Mouse (Mus musculus) CH12.LX (cell line): Measurements from ENCODE around the gene Nxf7. TPM values are rescaled to one million over a fixed set of nuclear protein-coding genes. Genes with fewer than 3 reads are reported as not detected.

Source experiments
- DNase-seq: peaks from one replicate; pipeline ENCODE4 v3.0.0-alpha.2; 2013; ENCODE audit errors: extremely low read depth
- H3K27ac ChIP-seq: 2 replicates; pipeline ENCODE4 v1.5.1; 2012; ENCODE audit warnings: low read depth, mild to moderate bottlenecking, control low read depth, moderate library complexity; ENCODE audit not compliant: insufficient read depth
- H3K27me3 ChIP-seq: replicated peaks from 2 replicates; pipeline ENCODE3; 2012; ENCODE audit warnings: inconsistent platforms
- H3K36me3 ChIP-seq, 2 experiments: replicated peaks in 1 of 2; 2 replicates each; pipeline versions ENCODE3 to v1.6.1; 2012; ENCODE audit warnings: inconsistent platforms in 1 of 2, low read length in 1 of 2, mild to moderate bottlenecking in 1 of 2, mixed read lengths in 1 of 2, moderate library complexity in 1 of 2; ENCODE audit not compliant: control insufficient read depth in 1 of 2, insufficient read depth in 1 of 2
- H3K4me1 ChIP-seq, 2 experiments: 2 replicates each; pipeline ENCODE4 v1.6.1; 2012; ENCODE audit warnings: inconsistent platforms in 1 of 2, moderate library complexity in 1 of 2; ENCODE audit not compliant: insufficient read depth in 2 of 2, control insufficient read depth in 1 of 2
- H3K4me2 ChIP-seq: 2 replicates; pipeline ENCODE4 v1.6.1; 2012; ENCODE audit warnings: low read depth, mild to moderate bottlenecking, control low read depth; ENCODE audit not compliant: poor library complexity, insufficient read depth, severe bottlenecking
- H3K4me3 ChIP-seq, 3 experiments: fragments of 150-350 bp in 1 of 3; sonication (generic) in 1 of 3; replicated peaks in 1 of 3; 2 replicates each; pipeline versions ENCODE3 to v1.5.1; 2011 to 2012; ENCODE audit warnings: low read depth in 2 of 3, low read length in 2 of 3, mild to moderate bottlenecking in 2 of 3, moderate library complexity in 2 of 3, control low read depth in 1 of 3, improper control_type of control experiment in 1 of 3, inconsistent platforms in 1 of 3, mixed read lengths in 1 of 3; ENCODE audit not compliant: poor library complexity in 1 of 3
- H3K79me2 ChIP-seq: replicated peaks from 2 replicates; pipeline ENCODE4 v1.6.1; 2012; ENCODE audit warnings: mild to moderate bottlenecking, moderate library complexity; ENCODE audit not compliant: control insufficient read depth, poor library complexity, insufficient read depth, severe bottlenecking; ENCODE audit errors: extremely low read depth
- H3K9ac ChIP-seq: 2 replicates; pipeline ENCODE4 v1.6.1; 2012; ENCODE audit warnings: low read depth, mild to moderate bottlenecking, control low read depth, moderate library complexity; ENCODE audit not compliant: insufficient read depth
- H3K9me3 ChIP-seq: replicated peaks from 2 replicates; pipeline ENCODE3; 2012; ENCODE audit warnings: low read length, inconsistent platforms, mixed read lengths
- E2F4 ChIP-seq: IDR thresholded peaks from 2 replicates; pipeline ENCODE4 v1.6.1; 2011; ENCODE audit warnings: low read depth, low read length, improper control_type of control experiment; ENCODE audit not compliant: insufficient replicate concordance
- ELF1 ChIP-seq: IDR thresholded peaks from 2 replicates; pipeline ENCODE4 v1.6.1; 2014; ENCODE audit warnings: low read depth, mild to moderate bottlenecking, inconsistent platforms, low read length, improper control_type of control experiment
- EP300 ChIP-seq: IDR thresholded peaks from 2 replicates; pipeline ENCODE4 v1.6.1; 2011; ENCODE audit warnings: low read length, improper control_type of control experiment
- ETS1 ChIP-seq: conservative IDR thresholded peaks from 2 replicates; pipeline ENCODE4 v1.6.1; 2012; ENCODE audit warnings: low read depth, mild to moderate bottlenecking, inconsistent platforms, low read length, improper control_type of control experiment, moderate library complexity
- HCFC1 ChIP-seq: IDR thresholded peaks from 2 replicates; pipeline ENCODE4 v1.6.1; 2012; ENCODE audit warnings: low read depth, mild to moderate bottlenecking, inconsistent platforms, low read length, improper control_type of control experiment
- JUN ChIP-seq: IDR thresholded peaks from 2 replicates; pipeline ENCODE4 v1.6.1; 2011; ENCODE audit warnings: low read depth, mild to moderate bottlenecking, low read length, improper control_type of control experiment, moderate library complexity; ENCODE audit not compliant: insufficient read depth
- MAX ChIP-seq: IDR thresholded peaks from 2 replicates; pipeline ENCODE4 v1.6.1; 2011; ENCODE audit warnings: low read length, improper control_type of control experiment
- NELFE ChIP-seq: IDR thresholded peaks from 2 replicates; pipeline ENCODE4 v1.6.1; 2011; ENCODE audit warnings: low read depth, low read length, improper control_type of control experiment
- NRF1 ChIP-seq: IDR thresholded peaks from 2 replicates; pipeline ENCODE4 v1.6.1; 2014; ENCODE audit warnings: low read depth, mild to moderate bottlenecking, inconsistent platforms, low read length, improper control_type of control experiment, moderate library complexity
- POLR2A ChIP-seq: IDR thresholded peaks from 2 replicates; pipeline ENCODE4 v1.6.1; 2011; ENCODE audit warnings: low read depth, mild to moderate bottlenecking, improper control_type of control experiment, low read length
- TBP ChIP-seq: conservative IDR thresholded peaks from 2 replicates; pipeline ENCODE4 v1.6.1; 2011; ENCODE audit warnings: low read depth, low read length, improper control_type of control experiment
- TCF12 ChIP-seq: IDR thresholded peaks from 2 replicates; pipeline ENCODE4 v1.6.1; 2014; ENCODE audit warnings: low read depth, mild to moderate bottlenecking, inconsistent platforms, low read length, improper control_type of control experiment
- USF1 ChIP-seq: IDR thresholded peaks from 2 replicates; pipeline ENCODE4 v1.6.1; 2014; ENCODE audit warnings: low read depth, mild to moderate bottlenecking, inconsistent platforms, low read length, improper control_type of control experiment
- ZC3H11A ChIP-seq: IDR thresholded peaks from 2 replicates; pipeline ENCODE4 v1.6.1; 2012; ENCODE audit warnings: low read depth, mild to moderate bottlenecking, inconsistent platforms, low read length, improper control_type of control experiment
- ZNF384 ChIP-seq: IDR thresholded peaks from 2 replicates; pipeline ENCODE4 v1.6.1; 2012; ENCODE audit warnings: low read depth, low read length, improper control_type of control experiment, inconsistent platforms
- dilution Hi-C: fragments of 300-500 bp; cut with MboI; formaldehyde crosslinking; loops from 2 replicates; pipeline ENCODE4 v1.14.3; 2020; ENCODE audit warnings: low sequenced_read_pairs; ENCODE audit not compliant: extremely low pct_unique_long_range_greater_than_20kb, extremely low pct_ligation_motif_present
- in situ Hi-C: fragments of 300-500 bp; cut with MboI; formaldehyde crosslinking; loops from 3 replicates; pipeline ENCODE4 v1.14.3; 2019; ENCODE audit warnings: low sequenced_read_pairs, low pct_ligation_motif_present, low pct_unique_long_range_greater_than_20kb, mixed read lengths
- polyA plus RNA-seq: library from polyadenylated mRNA; unstranded; fragments of >175 nt; gene quantifications from 2 replicates; pipeline ENCODE4 v1.2.1, GENCODE M21; 2012; ENCODE audit warnings: low read depth; ENCODE audit not compliant: insufficient read length
- total RNA-seq, 2 experiments: library from RNA; depleted of rRNA; stranded (reverse); fragments of 300-350 nt in 1 of 2; fragments of >200 nt in 1 of 2; gene quantifications; 2 replicates each; pipeline ENCODE4 v1.2.3; 2012 to 2014

The Nxf7 gene
- 68.3 and 96.7 TPM in 2 replicates for total RNA-seq (2012; rRNA removed)
- 120 and 132 TPM in 2 replicates for total RNA-seq (2014; rRNA removed)
- polyA plus RNA-seq = 133 and 183 TPM in 2 replicates

- peaks cover 5 to 13% of the 10 kb centered on the region in 2 experiments for H3K4me1 ChIP-seq
- peak within 1 kb of the TSS; percentile 95 for H3K9ac ChIP-seq
- H3K27ac ChIP-seq = no peak within 1 kb of the TSS; the same call in 1 of the 2 replicates
- peak within 1 kb of the TSS; percentile 50 for H3K4me2 ChIP-seq
- H3K4me3 ChIP-seq = peak within 1 kb of the TSS; percentile 59 to 72 (median 69)
- no peaks in the 10 kb centered on the region for H3K27me3 ChIP-seq
- H3K36me3 ChIP-seq = peaks cover 2 to 9% of the 10 kb centered on the region in 2 experiments
- no peaks in the 10 kb centered on the region for H3K9me3 ChIP-seq
- DNase-seq = peak; percentile 37
- TF ChIP-seq TBP = peak; percentile 84
- no peak for TF ChIP-seq ETS1
- TF ChIP-seq ZC3H11A = no peak
- no peak for TF ChIP-seq JUN
- 0 out of 2 replicates have a peak, but pooled peaks have one; percentile 42 for TF ChIP-seq ELF1
- TF ChIP-seq POLR2A = 0 out of 2 replicates have a peak, but pooled peaks have one; percentile 40
- TF ChIP-seq NELFE = 0 out of 2 replicates have a peak, but pooled peaks have one; percentile 32
- TF ChIP-seq MAX = no peak
- no peak for TF ChIP-seq HCFC1
- in situ Hi-C loops (no loop called here), dilution Hi-C loops (no loop called here)
- peaks cover 7% of the 10 kb centered on the region; the same call in 1 of the 2 replicates for H3K79me2 ChIP-seq
Observed at GRCm38 (mm10) chrX:135598677-135599076, at the start of gene Nxf7. TSS of gene Nxf7 (minus strand) at chrX:135598777.

GRCm38 (mm10) chrX:135627605-135628004 lies 29.0 kb upstream of the Nxf7 start, which contains the start of gene Prame:
TSS of gene Prame (minus strand) at chrX:135627705.
- DNase-seq = no peak
- H3K27ac ChIP-seq = no peak within 1 kb of the TSS
- H3K9me3 ChIP-seq = no peaks in the 10 kb centered on the region
- no peaks in the 10 kb centered on the region for H3K4me1 ChIP-seq
- H3K9ac ChIP-seq = no peak within 1 kb of the TSS
- H3K36me3 ChIP-seq = no peaks in the 10 kb centered on the region
- H3K27me3 ChIP-seq = no peaks in the 10 kb centered on the region
- H3K4me3 ChIP-seq = no peak within 1 kb of the TSS
- H3K79me2 ChIP-seq = no peaks in the 10 kb centered on the region
- dilution Hi-C loops = no loop called here
- no peak for TF ChIP-seq TCF12
- TF ChIP-seq NRF1 = no peak
- no peak for TF ChIP-seq EP300
- no peak for TF ChIP-seq ELF1
- peak; percentile 14; the same call in 1 of the 2 replicates for TF ChIP-seq USF1
- TF ChIP-seq HCFC1 = no peak
- TF ChIP-seq ZNF384 = no peak
- TF ChIP-seq E2F4 = no peak
- H3K4me2 ChIP-seq = no peak within 1 kb of the TSS
- in situ Hi-C loops = no loop called here
